Mouse (Mus musculus): ENCODE data around the gene Pik3cd. TPM values are rescaled to one million over a fixed set of nuclear protein-coding genes. Genes with fewer than 3 reads are reported as not detected.

Pik3cd gene
- total RNA-seq, 1 experiment from 2014 or later = 112 TPM

DNA sequence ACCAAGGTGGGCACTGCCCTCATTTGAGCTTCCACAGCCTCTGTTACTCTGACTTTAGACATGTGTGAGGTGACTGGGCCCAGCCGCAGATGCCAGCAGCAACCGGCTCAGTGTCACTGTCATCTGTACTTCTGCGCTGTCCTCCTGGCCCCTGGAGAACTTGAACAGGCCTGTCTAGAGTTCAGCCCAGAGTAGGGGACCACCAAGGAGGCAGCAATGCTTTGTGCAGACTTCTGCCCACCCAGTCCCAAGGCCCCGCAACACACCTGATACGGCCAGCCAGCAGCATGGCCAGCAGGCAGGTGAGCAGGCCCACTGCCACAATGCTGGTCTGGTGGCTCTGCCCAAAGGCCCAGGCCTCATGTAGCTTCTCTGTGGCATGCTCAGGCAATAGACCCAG is 25.3 kb upstream of the Pik3cd start:
- ATAC-seq (replicated peaks; ENCODE audit: insufficient number of reproducible peaks, low FRiP score, low TSS enrichment, poor library complexity, severe bottlenecking) = no peak

DNA sequence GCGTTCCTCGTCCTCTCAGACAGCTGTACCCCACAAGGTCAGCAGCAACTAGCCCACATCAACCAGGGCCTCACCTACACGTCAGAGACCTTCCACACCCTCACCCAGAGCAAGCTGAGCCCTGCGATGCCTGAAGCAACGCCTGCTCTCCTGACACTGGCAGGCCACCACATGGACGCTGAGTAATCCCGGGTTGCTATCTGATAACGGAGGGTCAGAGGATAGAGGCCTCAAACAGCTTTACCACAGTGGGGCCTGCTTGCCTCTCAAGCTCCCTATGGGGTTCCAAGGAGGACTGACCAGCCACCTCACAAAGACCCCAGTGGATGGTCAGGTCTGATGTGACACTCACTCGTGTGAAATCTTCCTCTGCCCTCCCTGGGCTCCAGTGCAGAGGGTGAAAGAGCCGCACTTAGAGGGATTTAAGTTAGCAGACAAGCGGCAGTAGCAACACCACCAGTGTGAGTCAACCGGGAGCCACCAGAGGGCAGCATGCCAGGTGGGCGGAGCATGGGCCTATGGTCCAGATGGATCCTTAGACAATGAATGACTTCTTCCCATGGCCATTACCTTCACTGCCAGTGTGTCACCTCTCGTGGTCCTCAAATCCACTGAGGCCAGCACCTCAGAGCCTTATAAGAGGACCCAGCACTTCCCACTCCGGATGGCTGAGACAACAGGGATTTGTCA is 23.4 kb upstream of the Pik3cd start:
- ATAC-seq (replicated peaks; ENCODE audit: insufficient number of reproducible peaks, low FRiP score, low TSS enrichment, poor library complexity, severe bottlenecking) = no peak; the same call in 1 of the 2 replicates

GRCm38 (mm10) chr4:149724916-149725470 is 22.6 kb upstream of the Pik3cd start:
- no peak for ATAC-seq (replicated peaks; ENCODE audit: insufficient number of reproducible peaks, low FRiP score, low TSS enrichment, poor library complexity, severe bottlenecking)

DNA sequence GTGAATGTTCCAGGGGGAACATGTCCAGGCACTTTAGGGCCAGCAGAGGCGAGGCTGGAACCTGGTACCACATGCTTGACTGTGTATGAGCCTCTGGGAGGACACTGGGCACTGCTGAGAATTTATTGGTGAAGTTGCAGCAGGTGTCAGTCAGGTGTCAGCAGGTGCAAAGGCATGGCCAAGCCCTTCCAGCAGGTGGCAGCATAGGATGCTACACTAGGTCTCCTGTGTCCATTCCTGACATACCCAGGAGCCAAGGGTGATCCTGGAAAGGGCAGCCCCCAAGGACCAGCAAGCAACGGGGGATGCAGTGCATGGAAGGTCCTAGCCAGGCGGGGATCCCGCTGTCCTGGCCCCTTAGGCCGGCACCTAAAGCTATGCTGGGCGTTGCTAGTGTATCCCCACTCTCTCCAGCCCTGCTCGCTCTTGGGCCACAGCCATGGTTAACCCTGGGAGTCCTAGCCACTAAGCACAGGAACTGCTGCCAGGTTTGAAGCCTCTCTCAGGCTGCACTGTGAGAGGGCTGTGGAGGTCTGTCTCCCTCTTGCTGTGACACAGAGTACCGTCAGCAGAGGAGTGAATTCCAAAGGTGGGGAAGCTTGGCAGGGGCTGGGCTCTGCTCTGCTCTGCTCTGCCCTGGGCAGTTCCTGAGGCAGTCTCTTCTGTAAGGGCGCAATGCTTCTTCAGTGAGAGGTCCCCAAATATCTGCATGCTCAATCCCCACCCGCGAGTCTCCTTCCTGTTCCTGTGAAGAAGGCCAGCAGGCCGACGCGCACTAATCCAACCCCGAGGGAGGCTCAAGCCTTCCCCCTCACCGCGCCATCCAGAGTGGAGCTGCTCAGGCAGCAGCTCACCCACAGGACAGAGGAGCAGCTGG is 21.7 kb upstream of the Pik3cd start:
- ATAC-seq (replicated peaks; ENCODE audit: insufficient number of reproducible peaks, low FRiP score, low TSS enrichment, poor library complexity, severe bottlenecking) = no peak

- ATAC-seq (replicated peaks; ENCODE audit: insufficient number of reproducible peaks, low FRiP score, low TSS enrichment, poor library complexity, severe bottlenecking) = no peak
Measured at GRCm38 (mm10) chr4:149723021-149723390, 20.6 kb upstream of the Pik3cd start.

- no peak for ATAC-seq (replicated peaks; ENCODE audit: insufficient number of reproducible peaks, low FRiP score, low TSS enrichment, poor library complexity, severe bottlenecking)
Measured at GRCm38 (mm10) chr4:149722104-149723020, 20.0 kb upstream of the Pik3cd start.

- no peak for ATAC-seq (replicated peaks; ENCODE audit: insufficient number of reproducible peaks, low FRiP score, low TSS enrichment, poor library complexity, severe bottlenecking)
Measured at GRCm38 (mm10) chr4:149721163-149721562, 18.8 kb upstream of the Pik3cd start.

DNA sequence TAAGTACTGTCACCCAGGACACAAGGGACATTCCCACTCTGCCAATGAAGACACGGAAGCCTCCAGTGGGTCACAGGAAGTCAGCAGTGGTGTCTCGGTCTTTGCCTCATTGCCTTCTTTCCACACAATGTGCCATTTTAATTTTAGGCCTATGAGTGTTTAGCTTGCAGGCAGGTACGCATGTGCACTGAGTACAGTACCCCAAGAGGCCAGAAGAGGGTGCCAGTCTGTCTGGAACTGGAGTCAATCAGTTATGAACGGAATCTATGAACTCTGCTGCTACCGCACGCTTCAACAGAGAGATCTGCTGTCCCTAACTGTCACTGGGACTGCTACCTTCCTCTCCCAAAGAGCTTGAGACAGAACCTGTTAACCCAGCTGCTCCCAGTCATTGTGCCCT is 17.3 kb upstream of the Pik3cd start:
- ATAC-seq (replicated peaks; ENCODE audit: insufficient number of reproducible peaks, low FRiP score, low TSS enrichment, poor library complexity, severe bottlenecking) = no peak

- no peak for ATAC-seq (replicated peaks; ENCODE audit: insufficient number of reproducible peaks, low FRiP score, low TSS enrichment, poor library complexity, severe bottlenecking)
Measured at GRCm38 (mm10) chr4:149714542-149714941, 12.2 kb upstream of the Pik3cd start.

GRCm38 (mm10) chr4:149711955-149712354 is 9.6 kb upstream of the Pik3cd start:
- ATAC-seq (replicated peaks; ENCODE audit: insufficient number of reproducible peaks, low FRiP score, low TSS enrichment, poor library complexity, severe bottlenecking) = no peak

GRCm38 (mm10) chr4:149711485-149711884 is 9.1 kb upstream of the Pik3cd start:
- ATAC-seq (replicated peaks; ENCODE audit: insufficient number of reproducible peaks, low FRiP score, low TSS enrichment, poor library complexity, severe bottlenecking) = no peak

- peak; percentile 96 for ATAC-seq (replicated peaks; ENCODE audit: insufficient number of reproducible peaks, low FRiP score, low TSS enrichment, poor library complexity, severe bottlenecking)
Measured at GRCm38 (mm10) chr4:149710510-149710909, 8.1 kb upstream of the Pik3cd start.

- ATAC-seq (replicated peaks; ENCODE audit: insufficient number of reproducible peaks, low FRiP score, low TSS enrichment, poor library complexity, severe bottlenecking) = no peak
Measured at GRCm38 (mm10) chr4:149705941-149706340, 3.6 kb upstream of the Pik3cd start.

GRCm38 (mm10) chr4:149705298-149705697 is 2.9 kb upstream of the Pik3cd start:
- ATAC-seq (replicated peaks; ENCODE audit: insufficient number of reproducible peaks, low FRiP score, low TSS enrichment, poor library complexity, severe bottlenecking) = peak; percentile 23

GRCm38 (mm10) chr4:149701426-149702209 is 753 bp downstream of the Pik3cd start:
- peak; percentile 44; the same call in 1 of the 2 replicates for ATAC-seq (replicated peaks; ENCODE audit: insufficient number of reproducible peaks, low FRiP score, low TSS enrichment, poor library complexity, severe bottlenecking)

GRCm38 (mm10) chr4:149699953-149700352 is 2.4 kb downstream of the Pik3cd start:
- ATAC-seq (replicated peaks; ENCODE audit: insufficient number of reproducible peaks, low FRiP score, low TSS enrichment, poor library complexity, severe bottlenecking) = no peak

DNA sequence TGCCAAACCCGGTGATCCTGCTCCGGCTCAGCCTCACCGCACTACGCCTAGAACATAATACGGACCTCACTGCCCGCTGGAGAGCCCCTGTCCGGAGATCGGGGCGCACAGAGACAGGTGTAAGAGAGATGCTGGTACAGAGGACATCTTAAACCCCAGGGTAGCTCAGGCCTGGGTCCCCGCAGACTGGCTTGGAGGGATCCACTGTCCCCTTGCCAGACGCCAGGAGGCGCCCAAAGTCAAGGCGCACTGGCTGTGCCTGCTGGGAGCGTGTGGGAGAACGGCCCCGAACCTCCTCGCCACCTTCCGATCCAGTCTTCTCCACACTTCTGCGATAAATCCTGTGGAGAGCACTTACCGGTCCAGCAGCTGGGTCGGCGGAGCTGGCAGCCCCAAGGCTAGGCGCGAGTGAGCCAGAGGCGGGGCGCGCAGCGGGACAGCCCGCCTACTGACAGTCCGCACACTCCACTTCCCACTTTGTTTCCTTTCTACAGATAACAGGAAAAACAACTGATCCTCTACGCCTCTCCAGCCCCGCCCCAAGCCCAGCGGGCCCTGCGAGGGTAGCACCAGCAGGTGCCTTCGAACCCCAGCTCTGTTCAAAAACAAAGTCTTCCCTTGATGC is 4.1 kb downstream of the Pik3cd start:
- 0 out of 2 replicates have a peak, but pooled peaks have one; percentile 4 for ATAC-seq (replicated peaks; ENCODE audit: insufficient number of reproducible peaks, low FRiP score, low TSS enrichment, poor library complexity, severe bottlenecking)
